Mouse (Mus musculus) thymus, postnatal 10 days (tissue): ENCODE results near the gene Esyt2.
A peak's percentile ranks its signal among the peaks of the same experiment; 100 is the strongest.
"Not testable (repeated sequence)": the region's sequence is repeated elsewhere in the genome, so short reads cannot be mapped to it uniquely, and the experiment has no call there.

Source experiments
- DNase-seq, 2 experiments: peaks; one replicate each; pipeline ENCODE4 v3.0.0; 2021; ENCODE audit warnings: low spot score in 2 of 2

Gene Esyt2

DNA sequence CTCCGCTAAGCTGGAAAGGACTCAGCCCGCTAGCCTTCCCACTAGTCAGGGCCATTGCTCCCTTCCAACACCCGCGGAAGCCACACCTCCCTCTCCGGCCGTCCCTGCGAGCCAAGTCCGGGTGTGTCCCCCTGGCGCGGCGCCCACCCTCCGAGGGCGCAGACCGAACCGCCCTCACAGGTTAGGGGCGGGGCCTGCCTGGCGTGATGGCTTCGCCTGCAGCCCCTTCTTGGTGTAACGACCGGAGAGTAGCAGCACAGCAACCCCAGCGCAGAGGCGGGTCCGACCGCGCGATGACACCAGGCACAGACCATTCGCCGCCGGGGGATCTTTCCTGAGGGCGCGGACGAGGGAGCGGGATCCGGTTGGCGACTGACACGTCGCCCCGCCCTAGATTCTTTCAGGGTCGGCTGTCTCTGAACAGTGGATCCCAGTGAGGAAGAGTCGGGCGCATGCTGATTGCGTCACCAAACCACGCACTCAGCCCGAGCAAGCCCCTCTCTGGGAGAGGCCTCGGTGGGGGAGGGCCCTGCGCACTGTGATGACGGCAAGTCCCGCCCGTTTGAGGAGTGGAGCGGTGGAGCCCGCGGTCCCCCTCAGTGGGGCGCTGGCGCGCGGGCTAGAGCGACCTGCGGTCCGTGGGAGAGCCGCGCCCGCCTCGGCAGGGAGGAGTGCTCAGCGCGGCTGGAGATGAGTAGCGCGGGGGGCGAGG, at the start of gene Esyt2:
Gene Esyt2, plus strand, starts transcription at position 544 of the 712 bp plus-strand sequence.
- peak; percentile 99 to 100 for DNase-seq

- no peak for DNase-seq
Observed at GRCm38 (mm10) chr12:116231612-116232011, 49.4 kb upstream of the Esyt2 start.

DNA sequence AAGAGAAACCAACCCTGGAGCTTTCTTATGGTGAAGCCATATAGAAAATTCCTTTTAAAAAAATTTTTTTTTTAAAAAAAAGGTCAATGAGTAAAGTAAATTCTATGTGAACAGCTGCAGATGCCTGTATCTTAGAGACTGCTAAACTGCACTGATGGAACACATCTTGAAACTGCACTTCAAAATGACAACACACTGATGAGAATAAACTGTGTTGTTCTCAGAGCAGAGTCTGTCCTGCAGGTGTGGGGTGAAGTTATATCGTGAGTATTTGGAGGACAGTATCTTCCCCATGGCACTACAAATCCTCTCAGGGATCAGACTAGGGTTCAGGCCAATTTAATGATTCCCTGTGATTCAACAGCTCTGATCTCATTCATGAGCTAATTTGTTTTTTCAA, 48.9 kb upstream of the Esyt2 start:
- no peak for DNase-seq

- peak in 1 of 2 experiments; percentile 20 for DNase-seq
Observed at GRCm38 (mm10) chr12:116235356-116235755, 45.6 kb upstream of the Esyt2 start.

DNA sequence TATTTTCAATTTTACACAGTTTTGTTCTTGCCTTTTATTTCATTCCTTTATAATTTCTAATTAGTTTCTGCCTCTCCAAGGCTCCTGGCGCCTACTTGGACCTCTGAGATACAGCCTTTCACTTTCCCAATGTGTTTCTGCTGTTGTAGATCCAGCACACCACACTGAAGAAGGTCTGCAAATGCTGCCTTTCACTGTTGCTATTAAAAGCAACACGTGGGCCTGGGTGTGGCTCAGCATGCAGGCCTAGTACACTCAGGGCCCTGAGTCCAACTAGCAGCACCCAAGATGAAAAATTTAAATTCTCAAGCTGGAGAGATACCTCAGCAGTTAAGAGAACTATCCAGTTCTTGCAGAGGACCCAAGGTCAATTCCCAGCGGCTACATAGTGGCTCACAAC, 44.3 kb upstream of the Esyt2 start:
- no peak for DNase-seq

DNA sequence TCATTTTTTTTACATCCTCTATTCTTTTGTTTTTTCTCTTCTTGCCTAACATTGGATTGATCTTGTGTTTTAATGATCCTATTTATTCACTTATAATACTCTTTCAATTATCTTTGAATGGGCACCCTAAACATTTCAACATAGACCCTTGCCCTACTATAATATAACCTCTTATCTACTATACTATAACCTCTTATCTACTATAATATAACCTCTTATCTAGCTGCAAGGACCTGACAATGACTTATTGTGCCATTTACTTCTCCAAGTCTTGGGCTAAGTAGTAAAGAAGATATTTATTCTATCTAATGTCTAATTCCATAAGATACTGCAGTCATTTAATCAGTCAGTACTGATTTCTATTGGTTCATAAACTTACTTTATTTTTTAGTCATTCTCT, 42.6 kb upstream of the Esyt2 start:
- DNase-seq: no peak

DNA sequence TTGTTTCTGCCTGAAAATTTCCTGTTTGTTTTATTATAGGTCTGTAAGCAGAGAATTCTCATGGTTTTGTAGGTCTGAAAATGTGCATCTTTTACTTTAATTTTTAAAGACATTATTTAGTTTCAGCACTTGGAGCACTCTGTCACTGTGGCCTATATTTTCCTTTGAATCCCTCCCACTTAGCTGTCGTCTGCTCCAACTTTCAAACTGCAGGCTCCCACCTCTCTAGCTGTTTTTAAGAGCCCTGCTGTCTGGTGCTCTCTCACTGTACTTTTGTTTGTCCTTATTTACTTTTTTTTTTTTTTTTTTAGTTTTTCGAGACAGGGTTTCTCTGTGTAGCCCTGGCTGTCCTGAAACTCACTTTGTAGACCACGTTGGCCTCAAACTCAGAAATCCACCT, 42.2 kb upstream of the Esyt2 start:
- no peak for DNase-seq

- DNase-seq: no peak
Observed at GRCm38 (mm10) chr12:116244601-116245000, 36.4 kb upstream of the Esyt2 start.

GRCm38 (mm10) chr12:116254652-116255051, 26.3 kb upstream of the Esyt2 start:
- DNase-seq: peak; percentile 44 to 53

- no peak for DNase-seq
Observed at GRCm38 (mm10) chr12:116255636-116256035, 25.4 kb upstream of the Esyt2 start.

GRCm38 (mm10) chr12:116258321-116258720, 22.7 kb upstream of the Esyt2 start:
- no peak for DNase-seq

- DNase-seq: peak; percentile 79 to 86
Observed at GRCm38 (mm10) chr12:116262555-116263341, 18.2 kb upstream of the Esyt2 start, which contains the start of gene Wdr60. Gene Wdr60 (minus strand): TSS chr12:116263022.

DNA sequence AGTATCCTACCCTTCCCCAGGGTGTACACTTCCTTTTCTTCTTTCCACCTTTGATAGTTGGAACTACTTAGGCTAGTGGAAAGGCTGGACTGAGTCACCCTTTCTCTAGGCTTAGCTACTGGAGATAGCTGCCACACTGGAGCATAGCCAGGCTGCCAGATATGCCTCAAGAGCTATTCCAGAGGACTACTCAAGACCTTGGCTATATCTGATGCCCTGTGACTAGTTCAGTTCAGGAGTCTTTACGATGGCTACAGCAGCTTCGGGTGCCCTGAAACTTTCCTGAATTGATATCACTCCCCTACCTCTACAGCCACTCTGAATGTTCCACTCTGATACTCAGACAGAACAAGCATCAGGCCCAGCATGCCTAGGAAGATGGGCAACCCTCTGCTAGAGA, 16.2 kb upstream of the Esyt2 start:
- no peak for DNase-seq

GRCm38 (mm10) chr12:116265275-116265674, 15.7 kb upstream of the Esyt2 start:
- DNase-seq: no peak

DNA sequence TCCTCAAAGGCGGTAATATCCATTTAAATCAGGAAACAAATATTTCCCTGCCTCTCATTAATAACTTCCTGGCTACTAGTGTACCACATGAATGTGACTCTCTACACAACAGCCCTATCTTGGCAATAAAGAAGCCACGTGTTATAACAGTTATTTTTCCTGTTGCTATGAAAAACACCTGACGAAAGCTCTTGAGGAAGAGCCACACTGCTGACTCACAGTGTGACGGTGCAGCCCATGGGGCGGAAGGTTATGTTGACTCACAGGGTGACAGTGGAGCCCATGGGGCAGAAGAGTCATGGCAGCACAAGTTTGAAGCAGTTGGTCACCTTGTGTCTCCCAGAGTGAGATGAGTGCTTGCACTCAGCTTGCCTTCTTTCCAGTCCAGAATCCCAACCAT, 11.5 kb upstream of the Esyt2 start:
- no peak for DNase-seq

GRCm38 (mm10) chr12:116270538-116270937, 10.5 kb upstream of the Esyt2 start:
- no peak for DNase-seq

GRCm38 (mm10) chr12:116271071-116271470, 9.9 kb upstream of the Esyt2 start:
- DNase-seq: no peak

GRCm38 (mm10) chr12:116273733-116274132, 7.3 kb upstream of the Esyt2 start:
- DNase-seq: no peak

- not testable (repeated sequence) for DNase-seq
Observed at GRCm38 (mm10) chr12:116275086-116275485, 5.9 kb upstream of the Esyt2 start, which contains the start of gene Gm11027. Gene Gm11027 (plus strand): TSS chr12:116275386.

- DNase-seq: no peak
Observed at GRCm38 (mm10) chr12:116275631-116276030, 5.4 kb upstream of the Esyt2 start.

DNA sequence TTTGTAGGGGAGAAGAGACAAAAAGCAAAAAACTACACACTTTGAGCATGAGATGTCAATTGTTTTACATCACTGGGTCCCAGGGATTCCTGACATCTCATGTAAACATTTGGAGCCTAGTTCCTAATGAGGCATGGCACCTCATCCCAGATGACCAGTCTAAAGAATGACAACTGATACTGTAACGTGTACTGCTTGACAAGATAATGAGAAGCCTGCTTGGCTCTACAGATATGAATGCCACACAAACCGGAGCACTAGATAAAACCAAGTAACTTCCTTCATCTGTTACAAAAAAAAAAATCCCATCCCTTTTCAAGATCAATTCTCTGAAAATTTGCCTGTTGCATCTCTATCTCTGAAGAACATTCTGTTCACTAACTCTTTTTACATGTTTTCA, 4.0 kb upstream of the Esyt2 start:
- no peak for DNase-seq

DNA sequence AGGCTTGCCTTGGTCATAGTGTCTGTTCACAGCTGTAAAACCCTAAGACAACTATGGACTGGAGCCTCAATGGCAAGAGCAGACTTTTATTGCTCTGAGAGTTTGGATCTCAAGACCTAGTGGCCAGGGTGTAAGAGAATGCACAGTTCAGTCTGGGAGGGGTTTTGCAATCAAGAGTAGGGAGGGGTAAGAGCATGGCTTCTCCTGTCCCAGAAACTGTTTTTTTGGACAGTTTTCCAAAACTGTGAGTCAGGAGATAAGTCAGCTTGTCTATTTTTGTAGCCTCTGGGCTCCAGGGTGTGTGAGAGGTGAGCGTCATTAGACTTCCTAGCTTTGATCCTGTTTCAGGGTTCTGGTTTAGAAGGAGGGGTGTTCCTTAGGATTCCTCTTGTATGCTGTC, 2.5 kb upstream of the Esyt2 start:
- DNase-seq: no peak

- DNase-seq: no peak
Observed at GRCm38 (mm10) chr12:116279181-116279580, 1.8 kb upstream of the Esyt2 start.
